Mouse (Mus musculus) limb, embryonic 10.5 days (tissue): ENCODE measurements around the gene Neu4. TPM values are rescaled to one million over a fixed set of nuclear protein-coding genes. Genes with fewer than 3 reads are reported as not detected.

ENCODE experiments used
- DNase-seq: peaks from one replicate; pipeline ENCODE4 v3.0.0-alpha.2; 2017; ENCODE audit warnings: low spot score
- H3K27ac ChIP-seq: fragments of 300-500 bp; sonication (generic); 2 replicates; pipeline ENCODE4 v1.5.1; 2016; ENCODE audit warnings: mild to moderate bottlenecking
- H3K27me3 ChIP-seq: fragments of 300-500 bp; sonication (generic); 2 replicates; pipeline ENCODE4 v1.6.1; 2016; ENCODE audit warnings: low read depth, mild to moderate bottlenecking; ENCODE audit not compliant: poor library complexity, severe bottlenecking
- H3K36me3 ChIP-seq: fragments of 300-500 bp; sonication (generic); 2 replicates; pipeline ENCODE4 v1.6.1; 2016; ENCODE audit warnings: mild to moderate bottlenecking, moderate library complexity
- H3K4me1 ChIP-seq: fragments of 300-500 bp; sonication (generic); 2 replicates; pipeline ENCODE4 v1.6.1; 2016
- H3K4me3 ChIP-seq: fragments of 300-500 bp; sonication (generic); 2 replicates; pipeline ENCODE4 v1.5.1; 2016; ENCODE audit warnings: mild to moderate bottlenecking, moderate library complexity
- H3K9me3 ChIP-seq: fragments of 300-500 bp; sonication (generic); replicated peaks from 2 replicates; pipeline ENCODE4 v1.6.1; 2016; ENCODE audit warnings: mild to moderate bottlenecking
- WGBS: fragments of 180-500 bp; shearing (Covaris S2); methylation state at CpG from one replicate; pipeline ENCODE4 v1.1.7; 2016; 5-methylcytosine and 5-hydroxymethylcytosine counted together
- polyA plus RNA-seq: library from polyadenylated mRNA; unstranded; fragments of >200 nt; fragmentation: Nextera tagmentation; extraction: Ambion mirVana; gene quantifications from 2 replicates; pipeline ENCODE4 v1.2.1, GENCODE M21; 2016

Gene Neu4
- polyA plus RNA-seq, 1 experiment from 2014 or later: not detected

- Histone ChIP-seq H3K27me3 (no peaks in the 10 kb centered on the region), H3K4me1 (no peaks in the 10 kb centered on the region)
- WGBS: 93% methylated on average over 12 of the region's 12 CpGs
Observed at GRCm38 (mm10) chr1:94027506-94028108, 7.4 kb downstream of the Neu4 start.

DNA sequence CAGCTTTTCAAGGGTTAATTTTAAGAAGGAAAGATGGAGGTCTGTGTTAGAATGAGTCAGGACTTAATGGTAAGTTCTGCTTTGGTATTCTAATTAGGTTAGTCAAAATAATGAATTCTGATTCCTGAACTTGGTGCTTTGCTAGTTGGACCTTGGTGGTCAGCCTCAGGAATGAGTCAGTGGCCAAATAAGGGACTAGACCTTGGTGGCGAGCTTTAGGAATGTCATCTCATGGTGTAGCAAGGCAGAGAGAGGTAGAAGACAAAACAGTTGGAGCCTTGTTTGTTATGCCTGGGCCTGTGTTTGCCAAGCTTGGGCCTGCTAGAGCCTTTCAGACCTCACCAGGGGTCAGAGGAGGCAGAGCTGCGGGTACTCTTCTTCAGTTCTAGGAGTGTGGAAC is 8.5 kb downstream of the Neu4 start:
- no peak for DNase-seq
- H3K9me3 ChIP-seq: no peaks in the 10 kb centered on the region
- whole genome bisulfite sequencing: 89% methylated on average over 2 of the region's 2 CpGs
- H3K4me3 ChIP-seq: no peak overlapping the region
- no peak overlapping the region for H3K27ac ChIP-seq
- no peaks in the 10 kb centered on the region for H3K36me3 ChIP-seq
- H3K4me1 ChIP-seq: no peaks in the 10 kb centered on the region
- no peaks in the 10 kb centered on the region for H3K27me3 ChIP-seq

More at GRCm38 (mm10) chr1:94027506-94028108, 7.4 kb downstream of the Neu4 start:
- Histone ChIP-seq H3K9me3 (no peaks in the 10 kb centered on the region), H3K36me3 (no peaks in the 10 kb centered on the region), H3K4me3 (no peak overlapping the region), H3K27ac (no peak overlapping the region)
- no peak for DNase-seq

- no peak for DNase-seq
- H3K27me3 ChIP-seq: no peaks in the 10 kb centered on the region
- H3K36me3 ChIP-seq: no peaks in the 10 kb centered on the region
- no peaks in the 10 kb centered on the region for H3K9me3 ChIP-seq
- H3K27ac ChIP-seq: no peak overlapping the region
- WGBS: 93% methylated on average over 2 of the region's 2 CpGs
- H3K4me3 ChIP-seq: no peak overlapping the region
- peaks cover 11% of the 10 kb centered on the region for H3K4me1 ChIP-seq
Observed at GRCm38 (mm10) chr1:94033075-94033602, 12.9 kb downstream of the Neu4 start.

GRCm38 (mm10) chr1:94034984-94035743 is 14.9 kb downstream of the Neu4 start:
- WGBS: under 1% methylated on average over 25 of the region's 25 CpGs
- peak overlapping the region; percentile 83 for H3K27ac ChIP-seq

DNA sequence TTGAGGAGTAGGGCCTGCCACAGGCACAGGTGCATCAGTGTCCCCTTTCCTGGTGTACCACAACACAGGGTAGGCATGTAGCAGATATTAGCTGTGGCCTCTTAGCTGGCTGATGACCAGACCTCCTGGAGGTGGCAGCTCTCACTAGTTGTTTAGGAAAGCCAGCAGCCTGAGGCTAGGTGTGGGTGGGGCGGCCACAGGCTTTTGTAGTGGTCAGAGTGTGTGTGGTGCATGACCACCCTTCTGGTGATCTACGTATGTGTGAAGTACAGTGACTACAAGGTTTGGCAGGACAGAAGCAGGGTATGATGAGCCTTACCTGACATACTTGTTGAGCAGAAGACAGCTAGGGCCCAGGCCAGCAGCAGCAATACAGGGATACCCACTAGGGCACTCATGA is 20.1 kb downstream of the Neu4 start:
- Histone ChIP-seq H3K9me3 (no peaks in the 10 kb centered on the region), H3K4me1 (peaks cover 4% of the 10 kb centered on the region), H3K27me3 (no peaks in the 10 kb centered on the region), H3K4me3 (no peak overlapping the region), H3K36me3 (no peaks in the 10 kb centered on the region), H3K27ac (no peak overlapping the region)
- no peak for DNase-seq
- 93% methylated on average over 2 of the region's 2 CpGs for WGBS

More at GRCm38 (mm10) chr1:94034984-94035743, 14.9 kb downstream of the Neu4 start:
- Histone ChIP-seq H3K27me3 (no peaks in the 10 kb centered on the region), H3K4me1 (peaks cover 11% of the 10 kb centered on the region), H3K36me3 (no peaks in the 10 kb centered on the region), H3K9me3 (no peaks in the 10 kb centered on the region), H3K4me3 (peak overlapping the region; percentile 55)
- DNase-seq: peak; percentile 79

DNA sequence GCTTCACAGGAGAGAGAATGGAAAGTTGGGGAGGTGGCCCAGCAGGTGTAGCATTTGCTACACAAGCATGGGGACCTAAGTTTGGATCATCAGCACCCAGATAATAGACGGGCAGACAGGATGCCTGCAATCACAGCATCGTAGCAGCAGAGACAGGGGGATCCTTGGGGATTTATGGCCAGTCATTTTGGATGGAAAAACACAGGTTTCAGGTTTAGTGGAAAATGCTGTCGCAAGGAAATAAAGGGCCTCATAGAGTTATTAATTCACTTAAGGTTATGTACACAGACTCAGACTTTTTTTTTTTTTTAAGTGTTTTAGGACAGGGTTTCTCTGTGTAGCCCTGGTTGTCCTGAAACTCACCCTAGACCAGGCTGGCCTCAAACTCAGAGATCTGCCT is 25.3 kb downstream of the Neu4 start:
- WGBS: 79% methylated on average over 3 of the region's 3 CpGs
- no peaks in the 10 kb centered on the region for H3K4me1 ChIP-seq
- no peaks in the 10 kb centered on the region for H3K36me3 ChIP-seq
- H3K9me3 ChIP-seq: no peaks in the 10 kb centered on the region
- H3K27me3 ChIP-seq: no peaks in the 10 kb centered on the region
- H3K4me3 ChIP-seq: no peak overlapping the region
- no peak overlapping the region for H3K27ac ChIP-seq
- DNase-seq: no peak

GRCm38 (mm10) chr1:94046544-94046943 is 26.3 kb downstream of the Neu4 start:
- no peaks in the 10 kb centered on the region for H3K36me3 ChIP-seq
- no peak for DNase-seq
- WGBS: 89% methylated on average over 4 of the region's 4 CpGs
- H3K27ac ChIP-seq: no peak overlapping the region
- H3K4me1 ChIP-seq: no peaks in the 10 kb centered on the region
- no peaks in the 10 kb centered on the region for H3K27me3 ChIP-seq
- no peak overlapping the region for H3K4me3 ChIP-seq
- H3K9me3 ChIP-seq: no peaks in the 10 kb centered on the region

- no peak overlapping the region for H3K4me3 ChIP-seq
- no peaks in the 10 kb centered on the region for H3K9me3 ChIP-seq
- no peaks in the 10 kb centered on the region for H3K36me3 ChIP-seq
- H3K4me1 ChIP-seq: peaks cover 7% of the 10 kb centered on the region; the same call in 1 of the 2 replicates
- no peaks in the 10 kb centered on the region for H3K27me3 ChIP-seq
- no peak for DNase-seq
- WGBS: 83% methylated on average over 5 of the region's 5 CpGs
- no peak overlapping the region for H3K27ac ChIP-seq
Observed at GRCm38 (mm10) chr1:94051104-94051503, 30.9 kb downstream of the Neu4 start.

GRCm38 (mm10) chr1:94052373-94052772 is 32.1 kb downstream of the Neu4 start, which contains the start of gene Pdcd1:
TSS of gene Pdcd1 (minus strand) at chr1:94052553.
- Histone ChIP-seq H3K4me1 (peaks cover 7% of the 10 kb centered on the region; the same call in 1 of the 2 replicates), H3K4me3 (no peak within 1 kb of the TSS), H3K9me3 (no peaks in the 10 kb centered on the region), H3K27ac (no peak within 1 kb of the TSS), H3K36me3 (no peaks in the 10 kb centered on the region), H3K27me3 (no peaks in the 10 kb centered on the region)
- WGBS: 43% methylated on average over 6 of the region's 6 CpGs
- DNase-seq: no peak

- no peak for DNase-seq
- no peak overlapping the region for H3K27ac ChIP-seq
- WGBS: 80% methylated on average over 7 of the region's 7 CpGs
- H3K4me1 ChIP-seq: peaks cover 7% of the 10 kb centered on the region; the same call in 1 of the 2 replicates
- H3K9me3 ChIP-seq: no peaks in the 10 kb centered on the region
- H3K4me3 ChIP-seq: no peak overlapping the region
- no peaks in the 10 kb centered on the region for H3K27me3 ChIP-seq
- H3K36me3 ChIP-seq: no peaks in the 10 kb centered on the region
Observed at GRCm38 (mm10) chr1:94053530-94054216, 33.4 kb downstream of the Neu4 start.

GRCm38 (mm10) chr1:94054481-94054880 is 34.2 kb downstream of the Neu4 start:
- no peaks in the 10 kb centered on the region for H3K36me3 ChIP-seq
- 88% methylated on average over 1 of the region's 1 CpGs for WGBS
- DNase-seq: no peak
- no peak overlapping the region for H3K27ac ChIP-seq
- peaks cover 7% of the 10 kb centered on the region; the same call in 1 of the 2 replicates for H3K4me1 ChIP-seq
- H3K27me3 ChIP-seq: no peaks in the 10 kb centered on the region
- H3K4me3 ChIP-seq: no peak overlapping the region
- H3K9me3 ChIP-seq: no peaks in the 10 kb centered on the region

GRCm38 (mm10) chr1:94055966-94056365 is 35.7 kb downstream of the Neu4 start:
- Histone ChIP-seq H3K36me3 (no peaks in the 10 kb centered on the region), H3K27me3 (no peaks in the 10 kb centered on the region), H3K27ac (no peak overlapping the region), H3K9me3 (no peaks in the 10 kb centered on the region), H3K4me3 (no peak overlapping the region), H3K4me1 (peaks cover 7% of the 10 kb centered on the region; the same call in 1 of the 2 replicates)
- 66% methylated on average over 3 of the region's 3 CpGs for WGBS
- DNase-seq: no peak

DNA sequence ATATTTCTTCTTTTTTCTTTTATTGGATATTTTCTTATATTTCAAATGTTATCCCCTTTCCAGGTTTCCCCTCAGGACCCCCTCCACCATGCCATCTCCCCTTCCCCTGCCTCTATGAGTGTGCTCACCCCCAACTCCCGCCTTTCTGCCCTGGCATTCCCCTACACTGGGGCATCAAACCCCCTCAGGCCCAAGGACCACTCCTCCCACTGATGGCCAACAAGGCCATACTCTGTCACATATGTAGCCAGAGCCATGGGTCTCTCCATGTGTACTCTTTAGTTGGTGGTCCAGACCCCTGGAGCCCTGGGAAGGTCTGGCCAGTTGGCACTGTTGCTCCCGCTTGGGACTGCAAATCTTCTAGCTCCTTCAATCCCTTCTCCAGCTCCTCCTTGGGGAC is 37.1 kb downstream of the Neu4 start:
- peak; percentile 14 for DNase-seq
- peaks cover 6% of the 10 kb centered on the region; the same call in 1 of the 2 replicates for H3K4me1 ChIP-seq
- H3K27me3 ChIP-seq: no peaks in the 10 kb centered on the region

More for the DNA sequence above, 37.1 kb downstream of the Neu4 start:
- H3K4me3 ChIP-seq: no peak overlapping the region
- H3K9me3 ChIP-seq: no peaks in the 10 kb centered on the region
- H3K36me3 ChIP-seq: no peaks in the 10 kb centered on the region
- H3K27ac ChIP-seq: no peak overlapping the region
- WGBS: 92% methylated on average over 2 of the region's 2 CpGs
